Mouse (Mus musculus) E14TG2a.4 (cell line): ENCODE measurements around the gene Cc2d2b.

Experiments used
- H3K27me3 ChIP-seq: 2 replicates; pipeline ENCODE4 v1.6.1; 2014; ENCODE audit warnings: low read length, control low read depth; ENCODE audit not compliant: insufficient read depth
- H3K36me3 ChIP-seq: 2 replicates; pipeline ENCODE4 v1.6.1; 2014; ENCODE audit warnings: low read length, control low read depth; ENCODE audit not compliant: insufficient read depth
- H3K4me1 ChIP-seq: replicated peaks from 2 replicates; pipeline ENCODE4 v1.6.1; 2014; ENCODE audit warnings: low read depth, low read length, control low read depth
- H3K4me3 ChIP-seq: replicated peaks from 2 replicates; pipeline ENCODE4 v1.5.1; 2014; ENCODE audit warnings: mild to moderate bottlenecking, low read length
- H3K9me3 ChIP-seq: 2 replicates; pipeline ENCODE4 v1.6.1; 2014; ENCODE audit warnings: low read length, control low read depth
- CTCF ChIP-seq: conservative IDR thresholded peaks from 2 replicates; pipeline ENCODE4 v1.5.1; 2014; ENCODE audit warnings: low read length
- NANOG ChIP-seq: IDR thresholded peaks from 2 replicates; pipeline ENCODE4 v1.6.1; 2014; ENCODE audit warnings: borderline replicate concordance, low read length, mixed read lengths
- POU5F1 ChIP-seq: IDR thresholded peaks from 2 replicates; pipeline ENCODE4 v1.6.1; 2014; ENCODE audit warnings: low read length, borderline replicate concordance

The Cc2d2b gene

GRCm38 (mm10) chr19:40722137-40723038, 26.2 kb upstream of the Cc2d2b start:
- H3K4me3 ChIP-seq, result no peak overlapping the region
- TF ChIP-seq POU5F1, result no peak
- TF ChIP-seq CTCF, result peak; percentile 66
- H3K27me3 ChIP-seq, result peaks cover 13% of the 10 kb centered on the region
- peaks cover 26% of the 10 kb centered on the region for H3K4me1 ChIP-seq
- no peaks in the 10 kb centered on the region for H3K9me3 ChIP-seq
- no peaks in the 10 kb centered on the region for H3K36me3 ChIP-seq

DNA sequence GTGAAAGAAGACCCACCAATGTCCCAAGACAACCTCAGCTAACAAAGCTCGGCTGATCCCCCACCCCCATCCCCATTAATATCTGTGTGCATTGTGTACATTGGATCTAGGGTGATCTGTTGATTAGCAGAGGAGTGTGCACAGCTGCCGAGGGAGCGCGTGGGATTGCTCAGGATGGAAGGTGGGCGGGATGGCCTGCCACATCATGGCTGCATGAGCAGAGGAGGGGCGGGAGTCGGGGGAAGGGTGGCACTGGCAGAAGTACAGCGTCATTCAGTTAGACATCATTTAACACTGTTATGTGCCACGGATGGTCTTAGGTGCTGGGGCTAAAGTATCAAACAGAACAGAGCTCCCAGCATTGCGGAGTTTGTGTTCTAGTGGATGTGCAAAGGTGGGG, 25.0 kb upstream of the Cc2d2b start:
- TF ChIP-seq POU5F1, result no peak
- no peak for TF ChIP-seq NANOG
- TF ChIP-seq CTCF, result no peak
- Histone ChIP-seq H3K9me3 (no peaks in the 10 kb centered on the region), H3K36me3 (no peaks in the 10 kb centered on the region), H3K4me3 (0 out of 2 replicates have a peak overlapping the region, but pooled peaks have one; percentile 10), H3K27me3 (peaks cover 13% of the 10 kb centered on the region), H3K4me1 (peaks cover 26% of the 10 kb centered on the region)

DNA sequence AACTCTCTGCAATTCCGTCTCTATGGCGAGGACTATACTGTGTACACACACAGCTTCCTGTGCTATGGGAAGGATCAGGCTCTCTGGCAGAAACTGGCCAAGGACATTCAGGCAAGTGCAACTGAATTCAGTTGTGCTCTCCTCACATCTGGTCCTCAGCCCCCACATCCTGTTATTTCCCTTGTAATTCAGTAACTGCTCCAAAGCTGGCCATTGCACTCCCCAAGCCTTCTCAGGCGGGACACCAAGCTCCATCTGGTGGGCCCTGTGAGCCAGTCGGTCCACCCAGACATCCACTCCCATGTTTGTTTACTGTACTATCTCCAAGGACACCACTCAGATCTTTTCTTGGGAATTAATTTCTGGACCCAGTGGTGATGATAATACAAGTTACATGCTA, 22.4 kb upstream of the Cc2d2b start:
- H3K36me3 ChIP-seq, result no peaks in the 10 kb centered on the region
- H3K27me3 ChIP-seq, result peaks cover 6% of the 10 kb centered on the region; the same call in 1 of the 2 replicates
- no peaks in the 10 kb centered on the region for H3K9me3 ChIP-seq
- no peak for TF ChIP-seq NANOG
- no peak for TF ChIP-seq POU5F1
- no peak for TF ChIP-seq CTCF
- H3K4me1 ChIP-seq, result peaks cover 11% of the 10 kb centered on the region
- H3K4me3 ChIP-seq, result no peak overlapping the region

- TF ChIP-seq CTCF (no peak), POU5F1 (no peak), NANOG (no peak)
- Histone ChIP-seq H3K9me3 (no peaks in the 10 kb centered on the region), H3K4me1 (peaks cover 11% of the 10 kb centered on the region), H3K27me3 (peaks cover 6% of the 10 kb centered on the region; the same call in 1 of the 2 replicates), H3K36me3 (no peaks in the 10 kb centered on the region), H3K4me3 (no peak overlapping the region)
Observed at GRCm38 (mm10) chr19:40726614-40727013, 21.9 kb upstream of the Cc2d2b start.

DNA sequence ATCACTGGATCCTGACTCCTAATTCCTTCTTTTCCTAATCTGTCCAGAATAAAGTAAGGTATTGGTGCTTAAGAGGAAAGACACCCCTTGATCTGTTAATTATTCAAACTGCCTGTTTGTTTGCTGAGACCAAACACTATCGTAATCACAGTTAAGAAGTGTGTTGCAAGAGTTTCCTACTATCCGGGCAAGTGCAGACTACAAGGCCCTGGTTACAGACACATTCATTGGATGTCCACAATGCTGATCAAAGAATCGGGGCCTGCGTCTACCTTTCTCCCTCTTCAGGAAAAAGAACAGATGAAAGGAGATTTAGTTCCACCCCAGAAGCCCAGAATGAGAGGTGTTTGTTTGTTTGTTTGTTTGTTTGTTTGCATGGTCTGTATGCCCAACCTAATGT, 20.3 kb upstream of the Cc2d2b start:
- Histone ChIP-seq H3K4me3 (no peak overlapping the region), H3K9me3 (no peaks in the 10 kb centered on the region), H3K4me1 (peaks cover 4% of the 10 kb centered on the region), H3K27me3 (peaks cover 6% of the 10 kb centered on the region; the same call in 1 of the 2 replicates), H3K36me3 (no peaks in the 10 kb centered on the region)
- no peak for TF ChIP-seq CTCF
- no peak for TF ChIP-seq NANOG
- no peak for TF ChIP-seq POU5F1

GRCm38 (mm10) chr19:40728732-40729420, 19.7 kb upstream of the Cc2d2b start:
- no peaks in the 10 kb centered on the region for H3K4me1 ChIP-seq
- no peak overlapping the region for H3K4me3 ChIP-seq
- no peaks in the 10 kb centered on the region for H3K9me3 ChIP-seq
- H3K27me3 ChIP-seq, result peaks cover 6% of the 10 kb centered on the region; the same call in 1 of the 2 replicates
- no peaks in the 10 kb centered on the region for H3K36me3 ChIP-seq
- TF ChIP-seq NANOG (no peak), POU5F1 (no peak), CTCF (no peak)

DNA sequence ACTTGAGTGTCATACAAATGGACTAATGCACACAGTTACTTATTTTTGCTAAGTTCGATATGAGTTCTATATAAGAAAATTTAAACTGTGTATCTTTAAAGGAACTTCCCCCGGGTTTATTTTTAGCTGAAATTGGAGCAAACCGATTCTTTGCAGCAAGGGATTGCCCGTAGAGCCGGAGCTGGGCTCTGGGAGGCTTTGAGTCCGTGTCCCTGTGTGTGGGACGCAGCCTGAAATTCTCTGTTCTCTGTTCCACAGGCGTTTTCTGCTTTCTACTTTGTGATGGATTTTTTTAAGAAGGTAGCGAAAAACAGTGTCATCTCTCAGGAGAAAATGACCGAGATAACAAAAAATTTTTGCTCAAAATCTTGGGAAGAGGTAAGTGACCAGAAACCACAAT, 15.1 kb upstream of the Cc2d2b start:
- H3K27me3 ChIP-seq, result no peaks in the 10 kb centered on the region; the same call in 1 of the 2 replicates
- H3K9me3 ChIP-seq, result no peaks in the 10 kb centered on the region
- H3K4me1 ChIP-seq, result peaks cover 9% of the 10 kb centered on the region
- no peak overlapping the region for H3K4me3 ChIP-seq
- no peak for TF ChIP-seq CTCF
- no peak for TF ChIP-seq NANOG
- no peak for TF ChIP-seq POU5F1
- no peaks in the 10 kb centered on the region for H3K36me3 ChIP-seq

- TF ChIP-seq POU5F1 (no peak), NANOG (no peak), CTCF (no peak)
- Histone ChIP-seq H3K27me3 (no peaks in the 10 kb centered on the region; the same call in 1 of the 2 replicates), H3K36me3 (no peaks in the 10 kb centered on the region)
Observed at GRCm38 (mm10) chr19:40733849-40734248, 14.7 kb upstream of the Cc2d2b start.

More at GRCm38 (mm10) chr19:40733849-40734248, 14.7 kb upstream of the Cc2d2b start:
- no peak overlapping the region for H3K4me3 ChIP-seq
- H3K9me3 ChIP-seq, result no peaks in the 10 kb centered on the region
- peaks cover 11% of the 10 kb centered on the region for H3K4me1 ChIP-seq
